Mouse (Mus musculus) embryonic fibroblast, embryonic 13.5 days (primary cell): Measurements from ENCODE around the gene Mgat5.

ENCODE experiments used
- CTCF ChIP-seq: IDR thresholded peaks from 2 replicates; pipeline ENCODE4 v1.5.1; 2011; ENCODE audit warnings: mild to moderate bottlenecking, control low read depth, low read length, moderate library complexity, borderline replicate concordance; ENCODE audit not compliant: insufficient read depth
- POLR2A ChIP-seq: IDR thresholded peaks from 2 replicates; pipeline ENCODE4 v1.6.1; 2011; ENCODE audit warnings: low read depth, mild to moderate bottlenecking, control low read depth, low read length, moderate library complexity

DNA sequence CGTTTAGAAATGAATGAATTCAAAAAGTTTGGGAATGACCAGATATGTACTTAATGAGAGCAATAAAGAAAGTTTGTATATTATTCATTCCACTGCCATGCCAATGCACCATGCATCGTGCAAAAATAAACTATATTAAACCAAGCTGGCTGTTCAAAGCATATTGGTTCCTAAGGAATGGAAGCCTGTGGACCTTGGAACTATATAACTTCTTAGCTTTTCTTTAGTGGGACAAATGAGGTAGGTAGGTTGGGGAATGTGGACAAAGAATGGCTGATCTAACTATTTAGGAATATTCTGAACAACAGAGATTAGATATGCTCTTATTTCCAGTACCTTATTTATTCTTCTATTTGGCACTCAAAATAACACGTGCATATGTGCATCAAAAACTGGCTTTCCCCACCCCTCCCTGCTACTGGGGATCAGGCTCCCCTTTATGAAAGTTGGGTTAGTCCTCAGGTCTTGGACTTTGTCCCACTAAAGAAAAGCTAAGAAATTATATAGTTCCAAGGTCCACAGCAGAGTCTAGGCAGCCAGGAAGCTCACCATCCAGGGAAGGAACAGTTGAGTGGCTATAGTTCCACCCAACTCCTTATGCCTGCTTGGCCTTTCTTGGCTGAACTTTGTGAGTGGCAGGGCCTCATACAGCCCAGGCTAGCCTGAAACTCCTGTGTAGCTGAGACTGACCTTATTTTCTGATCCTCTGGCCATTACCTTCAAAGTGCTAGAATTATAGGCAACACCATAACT is 70.9 kb downstream of the Mgat5 start:
- TF ChIP-seq CTCF (no peak), POLR2A (no peak)
